Mouse (Mus musculus) heart, adult 18-20 months (tissue): Measurements from ENCODE around the gene Aamp. TPM values are rescaled to one million over a fixed set of nuclear protein-coding genes. Genes with fewer than 3 reads are reported as not detected.

ENCODE experiments used
- DNase-seq, 2 experiments: peaks; one replicate each; pipeline ENCODE4 v3.0.0; 2021 to 2022; ENCODE audit warnings: mixed read lengths in 1 of 2
- total RNA-seq, 2 experiments: library from RNA; stranded (reverse); gene quantifications; 2 replicates each; pipeline ENCODE4 v1.2.3; 2021

The Aamp gene
- total RNA-seq, 2 experiments from 2014 or later, result 99.8 to 102 TPM

- no peak for DNase-seq
Measured at GRCm38 (mm10) chr1:74302229-74302628, 17.7 kb upstream of the Aamp start.

GRCm38 (mm10) chr1:74300347-74301110, 16.0 kb upstream of the Aamp start:
- peak; percentile 60 to 61 for DNase-seq

GRCm38 (mm10) chr1:74298996-74299395, 14.5 kb upstream of the Aamp start:
- peak; percentile 77 to 79 for DNase-seq

- no peak for DNase-seq
Measured at GRCm38 (mm10) chr1:74298157-74298750, 13.7 kb upstream of the Aamp start.

- peak; percentile 60 to 80 for DNase-seq
Measured at GRCm38 (mm10) chr1:74297269-74297668, 12.7 kb upstream of the Aamp start.

- peak in 1 of 2 experiments; percentile 61 for DNase-seq
Measured at GRCm38 (mm10) chr1:74296477-74296876, 11.9 kb upstream of the Aamp start.

- DNase-seq, result peak; percentile 95 to 98
Measured at GRCm38 (mm10) chr1:74295456-74296171, 11.1 kb upstream of the Aamp start.

- DNase-seq, result no peak
Measured at GRCm38 (mm10) chr1:74294733-74295455, 10.4 kb upstream of the Aamp start.

- DNase-seq, result no peak
Measured at GRCm38 (mm10) chr1:74294090-74294643, 9.6 kb upstream of the Aamp start.

GRCm38 (mm10) chr1:74293306-74293960, 8.9 kb upstream of the Aamp start:
- DNase-seq, result no peak

- DNase-seq, result no peak
Measured at GRCm38 (mm10) chr1:74292331-74293020, 7.9 kb upstream of the Aamp start.

- peak in 1 of 2 experiments; percentile 45 for DNase-seq
Measured at GRCm38 (mm10) chr1:74290141-74290540, 5.6 kb upstream of the Aamp start.

- no peak for DNase-seq
Measured at GRCm38 (mm10) chr1:74289740-74290139, 5.2 kb upstream of the Aamp start.

GRCm38 (mm10) chr1:74289248-74289647, 4.7 kb upstream of the Aamp start:
- DNase-seq, result no peak

GRCm38 (mm10) chr1:74288327-74288726, 3.8 kb upstream of the Aamp start:
- DNase-seq, result no peak

- peak in 1 of 2 experiments; percentile 44 for DNase-seq
Measured at GRCm38 (mm10) chr1:74286869-74287607, 2.5 kb upstream of the Aamp start.

- DNase-seq, result peak in 1 of 2 experiments; percentile 38
Measured at GRCm38 (mm10) chr1:74285212-74286010, 873 bp upstream of the Aamp start.

- DNase-seq, result peak; percentile 67 to 71
Measured at GRCm38 (mm10) chr1:74283686-74284463, 663 bp downstream of the Aamp start.
